Mouse (Mus musculus): ENCODE data around the gene Ccdc157.
"Not testable (repeated sequence)": the region's sequence is repeated elsewhere in the genome, so short reads cannot be mapped to it uniquely, and the experiment has no call there.

GRCm38 (mm10) chr11:4128461-4128860, 31.6 kb downstream of the Ccdc157 start:
- not testable (repeated sequence) for TF ChIP-seq CTCF (IDR thresholded peaks at IDR 0.05; ENCODE audit: low read depth, low read length); POLR2A (IDR thresholded peaks at IDR 0.05; ENCODE audit: extremely low read depth, insufficient read depth, low read length)

Data from liver, adult 2 months (tissue).